Mouse (Mus musculus): ENCODE results near the gene Tmem253. TPM values are rescaled to one million over a fixed set of nuclear protein-coding genes. Genes with fewer than 3 reads are reported as not detected.

Tmem253 gene
- polyA plus RNA-seq, 1 experiment from 2014 or later = 1.0 TPM

- Histone ChIP-seq H3K27me3 (ENCODE audit: control insufficient read depth, insufficient read depth, low read length) (no peaks in the 10 kb centered on the region), H3K36me3 (ENCODE audit: control insufficient read depth, insufficient read depth, low read length) (no peaks in the 10 kb centered on the region), H3K27ac (ENCODE audit: low read depth, low read length) (no peak overlapping the region), H3K9ac (ENCODE audit: low read depth, low read length) (no peak overlapping the region), H3K4me1 (ENCODE audit: control insufficient read depth, insufficient read depth, low read length) (peaks cover 31% of the 10 kb centered on the region), H3K4me2 (no peak overlapping the region), H3K9me3 (replicated peaks; ENCODE audit: control insufficient read depth, low read length) (no peaks in the 10 kb centered on the region), H3K4me3 (ENCODE audit: low read depth, low read length) (no peak overlapping the region)
- 84% methylated on average over 13 of the region's 13 CpGs for WGBS (ENCODE audit: insufficient replicate concordance)
- ATAC-seq (replicated peaks; ENCODE audit: insufficient number of reproducible peaks, low FRiP score, low TSS enrichment) = no peak
Observed at GRCm38 (mm10) chr14:52016625-52017405, 1.4 kb downstream of the Tmem253 start.

- Histone ChIP-seq H3K9ac (ENCODE audit: low read depth, low read length) (no peak overlapping the region), H3K27me3 (ENCODE audit: control insufficient read depth, insufficient read depth, low read length) (no peaks in the 10 kb centered on the region), H3K27ac (ENCODE audit: low read depth, low read length) (no peak overlapping the region), H3K4me2 (no peak overlapping the region), H3K9me3 (replicated peaks; ENCODE audit: control insufficient read depth, low read length) (no peaks in the 10 kb centered on the region), H3K36me3 (ENCODE audit: control insufficient read depth, insufficient read depth, low read length) (no peaks in the 10 kb centered on the region), H3K4me1 (ENCODE audit: control insufficient read depth, insufficient read depth, low read length) (peaks cover 35% of the 10 kb centered on the region), H3K4me3 (ENCODE audit: low read depth, low read length) (no peak overlapping the region)
- no peak for ATAC-seq (replicated peaks; ENCODE audit: insufficient number of reproducible peaks, low FRiP score, low TSS enrichment)
- 72% methylated on average over 4 of the region's 4 CpGs for WGBS (ENCODE audit: insufficient replicate concordance)
Observed at GRCm38 (mm10) chr14:52017662-52018061, 2.2 kb downstream of the Tmem253 start.

DNA sequence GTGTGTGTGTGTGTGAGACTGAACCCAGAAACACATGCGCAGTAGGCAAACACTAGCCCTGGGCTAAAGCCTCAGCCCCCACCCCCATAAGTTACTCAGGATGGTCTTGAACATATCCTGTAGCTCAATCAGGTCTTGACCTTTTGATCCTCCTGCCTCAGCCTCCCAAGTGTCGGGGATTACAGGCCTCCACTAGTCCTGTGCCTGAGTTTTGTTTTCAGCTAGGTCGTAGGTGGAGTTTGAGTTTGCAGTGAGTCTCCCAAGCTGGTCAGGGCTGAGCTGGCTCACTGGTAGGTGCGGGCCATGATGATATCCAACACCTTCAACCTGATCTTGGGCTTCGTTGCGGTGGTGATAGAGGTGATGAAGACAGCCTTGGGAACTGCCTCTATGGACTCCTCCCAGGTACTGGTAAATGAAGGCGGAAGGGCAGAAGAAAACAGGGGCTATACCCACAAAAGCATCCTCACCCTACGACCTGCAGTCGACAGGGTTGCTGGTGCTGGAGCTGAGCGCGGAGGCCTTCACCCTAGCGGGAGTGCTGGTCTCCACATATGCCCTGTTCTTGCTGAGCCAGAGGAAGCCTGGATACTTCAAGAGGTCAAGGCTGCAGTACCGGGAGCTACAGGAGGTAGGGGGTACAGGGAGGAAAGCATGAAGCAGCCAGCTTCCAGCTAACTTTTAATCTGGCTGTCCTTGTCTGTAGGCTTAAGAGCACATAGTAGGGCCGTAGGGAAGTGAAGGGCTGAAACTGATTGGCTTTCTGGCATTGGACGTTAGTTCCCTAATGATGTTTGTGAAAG, 3.0 kb downstream of the Tmem253 start:
- no peak for ATAC-seq (replicated peaks; ENCODE audit: insufficient number of reproducible peaks, low FRiP score, low TSS enrichment)
- peak overlapping the region; percentile 63; the same call in 1 of the 2 replicates for H3K4me3 ChIP-seq (ENCODE audit: low read depth, low read length)
- 89% methylated on average over 15 of the region's 15 CpGs for WGBS (ENCODE audit: insufficient replicate concordance)
- peak overlapping the region; percentile 98 for H3K9ac ChIP-seq (ENCODE audit: low read depth, low read length)
- peak overlapping the region; percentile 100 for H3K27ac ChIP-seq (ENCODE audit: low read depth, low read length)
- peaks cover 37% of the 10 kb centered on the region for H3K4me1 ChIP-seq (ENCODE audit: control insufficient read depth, insufficient read depth, low read length)
- H3K27me3 ChIP-seq (ENCODE audit: control insufficient read depth, insufficient read depth, low read length) = no peaks in the 10 kb centered on the region
- H3K36me3 ChIP-seq (ENCODE audit: control insufficient read depth, insufficient read depth, low read length) = no peaks in the 10 kb centered on the region
- peak overlapping the region; percentile 86 for H3K4me2 ChIP-seq
- H3K9me3 ChIP-seq (replicated peaks; ENCODE audit: control insufficient read depth, low read length) = no peaks in the 10 kb centered on the region

- H3K36me3 ChIP-seq (ENCODE audit: control insufficient read depth, insufficient read depth, low read length) = no peaks in the 10 kb centered on the region
- no peaks in the 10 kb centered on the region for H3K9me3 ChIP-seq (replicated peaks; ENCODE audit: control insufficient read depth, low read length)
- peak overlapping the region; percentile 86 for H3K4me2 ChIP-seq
- H3K27ac ChIP-seq (ENCODE audit: low read depth, low read length) = peak overlapping the region; percentile 100
- WGBS (ENCODE audit: insufficient replicate concordance) = 38% methylated on average over 12 of the region's 12 CpGs
- H3K27me3 ChIP-seq (ENCODE audit: control insufficient read depth, insufficient read depth, low read length) = no peaks in the 10 kb centered on the region
- H3K4me3 ChIP-seq (ENCODE audit: low read depth, low read length) = peak overlapping the region; percentile 63
- peaks cover 37% of the 10 kb centered on the region for H3K4me1 ChIP-seq (ENCODE audit: control insufficient read depth, insufficient read depth, low read length)
- peak; percentile 2 for ATAC-seq (replicated peaks; ENCODE audit: insufficient number of reproducible peaks, low FRiP score, low TSS enrichment)
- peak overlapping the region; percentile 98 for H3K9ac ChIP-seq (ENCODE audit: low read depth, low read length)
Observed at GRCm38 (mm10) chr14:52019051-52019589, 3.7 kb downstream of the Tmem253 start.

- no peaks in the 10 kb centered on the region for H3K27me3 ChIP-seq (ENCODE audit: control insufficient read depth, insufficient read depth, low read length)
- no peaks in the 10 kb centered on the region for H3K9me3 ChIP-seq (replicated peaks; ENCODE audit: control insufficient read depth, low read length)
- peak overlapping the region; percentile 98 for H3K9ac ChIP-seq (ENCODE audit: low read depth, low read length)
- no peaks in the 10 kb centered on the region for H3K36me3 ChIP-seq (ENCODE audit: control insufficient read depth, insufficient read depth, low read length)
- ATAC-seq (replicated peaks; ENCODE audit: insufficient number of reproducible peaks, low FRiP score, low TSS enrichment) = peak; percentile 87
- peaks cover 37% of the 10 kb centered on the region for H3K4me1 ChIP-seq (ENCODE audit: control insufficient read depth, insufficient read depth, low read length)
- under 1% methylated on average over 74 of the region's 74 CpGs for WGBS (ENCODE audit: insufficient replicate concordance)
- H3K4me2 ChIP-seq = peak overlapping the region; percentile 86
- H3K27ac ChIP-seq (ENCODE audit: low read depth, low read length) = peak overlapping the region; percentile 100
- peak overlapping the region; percentile 63 for H3K4me3 ChIP-seq (ENCODE audit: low read depth, low read length)
Observed at GRCm38 (mm10) chr14:52019590-52020340, 4.3 kb downstream of the Tmem253 start.

- Histone ChIP-seq H3K27me3 (ENCODE audit: control insufficient read depth, insufficient read depth, low read length) (no peaks in the 10 kb centered on the region), H3K9me3 (replicated peaks; ENCODE audit: control insufficient read depth, low read length) (no peaks in the 10 kb centered on the region), H3K27ac (ENCODE audit: low read depth, low read length) (peak within 1 kb of the TSS; percentile 100), H3K4me1 (ENCODE audit: control insufficient read depth, insufficient read depth, low read length) (peaks cover 31% of the 10 kb centered on the region), H3K9ac (ENCODE audit: low read depth, low read length) (peak within 1 kb of the TSS; percentile 98), H3K4me3 (ENCODE audit: low read depth, low read length) (peak within 1 kb of the TSS; percentile 63), H3K36me3 (ENCODE audit: control insufficient read depth, insufficient read depth, low read length) (no peaks in the 10 kb centered on the region), H3K4me2 (peak within 1 kb of the TSS; percentile 86)
- 11% methylated on average over 15 of the region's 15 CpGs for WGBS (ENCODE audit: insufficient replicate concordance)
- peak; percentile 61 for ATAC-seq (replicated peaks; ENCODE audit: insufficient number of reproducible peaks, low FRiP score, low TSS enrichment)
Observed at GRCm38 (mm10) chr14:52020486-52021137, 5.2 kb downstream of the Tmem253 start, which contains the start of gene Zfp219. Gene Zfp219, minus strand, starts transcription at chr14:52020733.

DNA sequence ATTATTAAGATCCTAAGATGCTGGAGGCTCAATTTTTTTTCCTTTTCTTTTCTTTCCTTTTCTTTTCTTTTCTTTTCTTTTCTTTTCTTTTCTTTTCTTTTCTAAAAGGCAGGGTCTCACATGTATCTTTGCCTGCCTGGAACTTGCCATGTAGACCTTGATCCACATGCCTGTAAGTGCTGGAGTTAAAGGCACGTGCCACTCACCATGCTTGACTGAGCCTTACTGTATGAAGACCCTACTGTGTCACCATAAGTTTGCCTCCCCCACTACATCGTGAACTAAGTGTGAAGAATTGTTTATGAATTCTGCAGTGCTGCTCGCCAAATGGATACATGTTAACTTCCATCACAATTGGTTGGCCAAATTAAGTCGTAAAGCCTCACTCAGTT, 5.7 kb downstream of the Tmem253 start:
- Histone ChIP-seq H3K36me3 (ENCODE audit: control insufficient read depth, insufficient read depth, low read length) (no peaks in the 10 kb centered on the region), H3K4me3 (ENCODE audit: low read depth, low read length) (peak overlapping the region; percentile 63; the same call in 1 of the 2 replicates), H3K27me3 (ENCODE audit: control insufficient read depth, insufficient read depth, low read length) (no peaks in the 10 kb centered on the region), H3K9ac (ENCODE audit: low read depth, low read length) (peak overlapping the region; percentile 98; the same call in 1 of the 2 replicates), H3K4me1 (ENCODE audit: control insufficient read depth, insufficient read depth, low read length) (peaks cover 26% of the 10 kb centered on the region), H3K4me2 (peak overlapping the region; percentile 86), H3K27ac (ENCODE audit: low read depth, low read length) (peak overlapping the region; percentile 100), H3K9me3 (replicated peaks; ENCODE audit: control insufficient read depth, low read length) (no peaks in the 10 kb centered on the region)
- 71% methylated on average over 4 of the region's 4 CpGs for WGBS (ENCODE audit: insufficient replicate concordance)
- ATAC-seq (replicated peaks; ENCODE audit: insufficient number of reproducible peaks, low FRiP score, low TSS enrichment) = no peak

Data from heart, embryonic 11.5 days (tissue).